Mouse (Mus musculus) heart, embryonic 11.5 days (tissue): ENCODE measurements at regions not wholly inside any gene's neighbourhood (a gene's known extent, or its start where the extent isn't known, plus 50 kb on each side); places are given as distances from the start of the nearest gene placed in this dataset.
A peak's percentile ranks its signal among the peaks of the same experiment; 100 is the strongest.

ENCODE experiments used
- ATAC-seq: fragments of 200-750 bp; cut with Nextera tagmentation; replicated peaks from 2 replicates; pipeline ENCODE4 v1.8.0; 2017; ENCODE audit warnings: moderate library complexity; ENCODE audit not compliant: insufficient number of reproducible peaks, low FRiP score, low TSS enrichment
- H3K27ac ChIP-seq: fragments of 300-500 bp; sonication (generic); 2 replicates; pipeline ENCODE4 v1.5.1; 2014; ENCODE audit warnings: mild to moderate bottlenecking, low read depth, low read length
- H3K27me3 ChIP-seq: fragments of 300-500 bp; sonication (generic); 2 replicates; pipeline ENCODE4 v1.6.1; 2014; ENCODE audit warnings: mild to moderate bottlenecking, low read length, mixed read lengths; ENCODE audit not compliant: control insufficient read depth, insufficient read depth
- H3K36me3 ChIP-seq: fragments of 300-500 bp; sonication (generic); 2 replicates; pipeline ENCODE4 v1.6.1; 2014; ENCODE audit warnings: mild to moderate bottlenecking, low read length, moderate library complexity, mixed read lengths; ENCODE audit not compliant: control insufficient read depth, insufficient read depth
- H3K4me1 ChIP-seq: fragments of 300-500 bp; sonication (generic); 2 replicates; pipeline ENCODE4 v1.6.1; 2014; ENCODE audit warnings: low read length; ENCODE audit not compliant: control insufficient read depth, insufficient read depth
- H3K4me2 ChIP-seq: fragments of 300-500 bp; sonication (generic); 2 replicates; pipeline ENCODE4 v1.6.1; 2014; ENCODE audit warnings: mild to moderate bottlenecking, moderate library complexity
- H3K4me3 ChIP-seq: fragments of 300-500 bp; sonication (generic); 2 replicates; pipeline ENCODE4 v1.5.1; 2014; ENCODE audit warnings: low read depth, low read length
- H3K9ac ChIP-seq: fragments of 300-500 bp; sonication (generic); 2 replicates; pipeline ENCODE4 v1.6.1; 2014; ENCODE audit warnings: mild to moderate bottlenecking, low read depth, low read length, moderate library complexity
- H3K9me3 ChIP-seq: fragments of 300-500 bp; sonication (generic); replicated peaks from 2 replicates; pipeline ENCODE4 v1.6.1; 2016; ENCODE audit warnings: low read length; ENCODE audit not compliant: control insufficient read depth
- WGBS: fragments of 180-500 bp; shearing (Covaris S2); extraction: QIAGEN DNeasy Blood & Tissue Kit; methylation state at CpG from one replicate; pipeline ENCODE4 v1.1.7; 2014; ENCODE audit not compliant: insufficient replicate concordance; 5-methylcytosine and 5-hydroxymethylcytosine counted together

GRCm38 (mm10) chr13:18063677-18064076, 70.5 kb upstream of the Yae1d1 start:
- ATAC-seq, result no peak
- Histone ChIP-seq H3K9ac (no peak overlapping the region), H3K36me3 (no peaks in the 10 kb centered on the region), H3K4me3 (no peak overlapping the region), H3K9me3 (no peaks in the 10 kb centered on the region), H3K27ac (no peak overlapping the region), H3K4me2 (no peak overlapping the region), H3K4me1 (no peaks in the 10 kb centered on the region), H3K27me3 (no peaks in the 10 kb centered on the region)
- 94% methylated on average over 8 of the region's 8 CpGs for WGBS

GRCm38 (mm10) chr13:18060265-18060664, 67.1 kb upstream of the Yae1d1 start:
- 76% methylated on average over 2 of the region's 2 CpGs for WGBS
- H3K4me3 ChIP-seq, result no peak overlapping the region
- H3K4me1 ChIP-seq, result no peaks in the 10 kb centered on the region
- no peaks in the 10 kb centered on the region for H3K36me3 ChIP-seq
- H3K9me3 ChIP-seq, result no peaks in the 10 kb centered on the region
- no peak overlapping the region for H3K9ac ChIP-seq
- H3K27me3 ChIP-seq, result no peaks in the 10 kb centered on the region
- H3K4me2 ChIP-seq, result no peak overlapping the region
- no peak overlapping the region for H3K27ac ChIP-seq
- ATAC-seq, result no peak

- Histone ChIP-seq H3K4me1 (no peaks in the 10 kb centered on the region), H3K9me3 (no peaks in the 10 kb centered on the region), H3K9ac (no peak overlapping the region), H3K27ac (no peak overlapping the region), H3K4me3 (no peak overlapping the region), H3K27me3 (no peaks in the 10 kb centered on the region), H3K4me2 (no peak overlapping the region), H3K36me3 (no peaks in the 10 kb centered on the region)
- ATAC-seq, result 0 out of 2 replicates have a peak, but pooled peaks have one; percentile 35
- WGBS, result 34% methylated on average over 8 of the region's 8 CpGs
Observed at GRCm38 (mm10) chr13:18057231-18057912, 64.2 kb upstream of the Yae1d1 start.

- Histone ChIP-seq H3K9ac (no peak overlapping the region), H3K27ac (no peak overlapping the region), H3K4me2 (no peak overlapping the region), H3K36me3 (no peaks in the 10 kb centered on the region), H3K9me3 (no peaks in the 10 kb centered on the region), H3K4me1 (no peaks in the 10 kb centered on the region), H3K4me3 (no peak overlapping the region), H3K27me3 (no peaks in the 10 kb centered on the region)
- no peak for ATAC-seq
- 55% methylated on average over 3 of the region's 3 CpGs for WGBS
Observed at GRCm38 (mm10) chr13:18056816-18057215, 63.7 kb upstream of the Yae1d1 start.

- no peak overlapping the region for H3K27ac ChIP-seq
- no peak overlapping the region for H3K4me2 ChIP-seq
- no peak for ATAC-seq
- WGBS, result 80% methylated on average over 6 of the region's 6 CpGs
- no peak overlapping the region for H3K4me3 ChIP-seq
- H3K9me3 ChIP-seq, result no peaks in the 10 kb centered on the region
- no peaks in the 10 kb centered on the region for H3K36me3 ChIP-seq
- no peaks in the 10 kb centered on the region for H3K27me3 ChIP-seq
- H3K9ac ChIP-seq, result no peak overlapping the region
- H3K4me1 ChIP-seq, result no peaks in the 10 kb centered on the region
Observed at GRCm38 (mm10) chr13:18043154-18043553, 50.0 kb upstream of the Yae1d1 start.
